Mouse (Mus musculus): ENCODE data around the gene Syt17.

DNA sequence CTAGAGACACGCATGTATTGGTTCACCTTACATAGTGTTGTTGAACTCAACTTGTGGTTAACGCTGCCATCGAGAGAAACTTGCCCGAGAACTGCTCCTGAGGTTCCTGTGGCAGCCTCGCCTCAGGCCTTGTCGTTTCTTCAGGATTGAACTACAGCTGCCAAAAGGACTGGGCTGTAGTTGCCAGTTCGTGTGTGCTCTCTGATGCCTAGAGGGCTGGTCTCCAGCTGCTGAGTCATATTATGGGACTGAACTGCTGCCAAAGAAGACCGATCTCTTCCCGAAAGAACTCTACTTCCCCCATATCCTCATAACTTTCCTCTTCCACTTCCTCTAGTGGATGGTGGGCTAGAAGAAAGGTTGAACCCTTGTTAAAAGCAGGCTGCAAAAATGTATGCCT, 103.3 kb downstream of the Syt17 start:
- TF ChIP-seq POLR2A (IDR thresholded peaks at IDR 0.05; ENCODE audit: borderline replicate concordance, extremely low read depth, insufficient read depth, insufficient read length, poor library complexity, severe bottlenecking) (no peak), CTCF (IDR thresholded peaks at IDR 0.05; ENCODE audit: borderline replicate concordance, extremely low read depth, insufficient read depth, insufficient read length) (no peak)

Measured in brain, embryonic 14.5 days (tissue).